Mouse (Mus musculus) heart, postnatal 0 days (tissue): Measurements from ENCODE around the gene Dars2.

ENCODE experiments used
- CTCF ChIP-seq: IDR thresholded peaks from 2 replicates; pipeline ENCODE4 v1.5.1; 2016; ENCODE audit warnings: antibody characterized with exemption, control low read depth, low read depth
- EP300 ChIP-seq: IDR thresholded peaks from 2 replicates; pipeline ENCODE4 v1.6.1; 2016; ENCODE audit warnings: antibody characterized with exemption, low read depth

DNA sequence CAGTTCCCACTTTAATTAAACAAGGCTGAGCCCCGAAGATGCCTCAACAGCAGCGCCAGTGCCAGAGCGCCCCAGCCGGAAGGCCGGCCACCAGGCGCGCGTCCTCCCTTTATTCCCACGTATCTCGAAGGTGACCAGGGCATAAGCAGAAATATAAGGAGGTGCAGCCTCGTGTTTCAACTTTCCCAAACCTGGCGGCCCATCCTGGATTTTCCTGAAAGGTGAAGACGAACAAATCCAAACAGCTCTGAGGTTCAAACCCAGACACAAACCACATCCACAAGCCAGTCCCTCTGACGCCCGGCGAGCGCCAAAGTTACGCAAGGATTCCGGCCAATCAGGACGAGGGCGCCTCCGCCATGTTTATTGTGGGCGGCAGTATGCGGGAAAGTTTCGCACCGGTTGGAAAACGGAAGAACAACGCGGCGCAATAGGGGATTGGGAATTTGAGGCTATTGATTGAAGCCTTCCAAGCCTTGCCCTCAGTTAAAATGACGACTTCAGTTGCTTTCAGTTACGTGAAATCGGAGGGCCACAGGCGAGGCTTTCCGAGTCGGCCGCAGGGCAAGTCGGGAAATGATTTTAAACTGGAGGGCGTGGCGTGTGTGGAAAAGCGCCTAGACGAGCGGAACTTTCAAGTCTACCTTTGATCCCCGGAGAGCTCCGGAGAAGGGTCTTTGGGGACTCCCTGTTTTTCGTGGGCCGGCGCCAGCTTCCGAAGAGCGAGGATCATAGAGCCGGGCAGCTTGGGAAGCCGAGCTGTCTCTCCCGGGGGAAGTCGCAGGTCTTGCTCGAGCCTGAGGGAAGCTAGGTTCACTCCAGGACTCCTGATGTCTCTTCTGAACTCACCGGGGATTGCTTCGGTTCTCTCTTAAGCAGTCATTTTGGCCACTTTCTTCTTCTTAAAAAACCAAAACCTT, at the start of gene Dars2, which contains the start of gene Cenpl:
- TF ChIP-seq CTCF (no peak), EP300 (peak; percentile 64; the same call in 1 of the 2 replicates)
